Mouse (Mus musculus) liver, embryonic 14.5 days (tissue): Measurements from ENCODE around the gene Hexa.

Experiments used
- CTCF ChIP-seq: IDR thresholded peaks from 2 replicates; pipeline ENCODE4 v1.5.1; 2016; ENCODE audit warnings: antibody characterized with exemption, low read depth, control low read depth
- EP300 ChIP-seq: IDR thresholded peaks from 2 replicates; pipeline ENCODE4 v1.6.1; 2016; ENCODE audit warnings: antibody characterized with exemption, low read depth

DNA sequence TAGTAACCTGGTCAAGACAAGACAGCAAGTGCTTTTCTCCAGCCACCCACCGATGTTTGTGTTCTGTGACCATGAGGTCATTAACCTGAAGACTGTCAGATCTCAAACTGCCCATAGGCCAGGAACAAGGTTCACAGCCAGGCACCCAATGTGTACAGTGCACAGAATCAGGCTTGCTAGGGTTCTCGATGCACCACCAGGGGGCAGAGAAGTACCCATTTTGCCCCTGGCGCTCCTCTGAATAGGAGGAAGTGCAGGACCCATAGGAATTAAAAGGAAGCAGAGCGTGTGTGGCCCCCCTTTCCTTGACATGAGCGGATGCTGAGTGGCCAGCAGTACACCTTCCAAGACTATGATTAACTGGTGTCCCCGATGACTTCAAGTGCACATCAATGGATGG lies 27.8 kb downstream of the Hexa start:
- TF ChIP-seq CTCF (peak; percentile 80), EP300 (no peak)
